Comparison of ENCODE assay signal across 1 mouse cellular context in genomic region chr5:124353726-124354547, GRCm38 (mm10).
A peak's percentile ranks its signal among the peaks of the same experiment; 100 is the strongest.
TF ChIP-seq lines count a peak whose summit lies in the region.

No protein-coding gene starts in this region.

TF ChIP-seq in MEL, 35 proteins besides CTCF, POLR2A, EP300 and RAD21 (continued from another document):
- peak; percentile 9; the same call in 1 of the 2 replicates for TF ChIP-seq NELFE (IDR thresholded peaks at IDR 0.05; ENCODE audit: low read depth, low read length)
